Mouse (Mus musculus): ENCODE data around the gene Rasal2.

The Rasal2 gene

GRCm38 (mm10) chr1:157439973-157440641 lies 27.7 kb upstream of the Rasal2 start:
- DNase-seq (ENCODE audit: low spot score in 2 of 2), result no peak

- no peak for DNase-seq (ENCODE audit: low spot score in 2 of 2)
Measured at GRCm38 (mm10) chr1:157439101-157439500, 26.7 kb upstream of the Rasal2 start.

- no peak for DNase-seq (ENCODE audit: low spot score in 2 of 2)
Measured at GRCm38 (mm10) chr1:157438290-157438689, 25.9 kb upstream of the Rasal2 start.

GRCm38 (mm10) chr1:157435926-157436325 lies 23.5 kb upstream of the Rasal2 start:
- DNase-seq (ENCODE audit: low spot score in 2 of 2), result no peak

GRCm38 (mm10) chr1:157434404-157434803 lies 22.0 kb upstream of the Rasal2 start:
- no peak for DNase-seq (ENCODE audit: low spot score in 2 of 2)

GRCm38 (mm10) chr1:157433316-157433715 lies 20.9 kb upstream of the Rasal2 start:
- DNase-seq (ENCODE audit: low spot score in 2 of 2), result peak in 1 of 2 experiments; percentile 64

GRCm38 (mm10) chr1:157428366-157428765 lies 16.0 kb upstream of the Rasal2 start:
- DNase-seq (ENCODE audit: low spot score in 2 of 2), result no peak

GRCm38 (mm10) chr1:157427604-157428003 lies 15.2 kb upstream of the Rasal2 start:
- DNase-seq (ENCODE audit: low spot score in 2 of 2), result no peak

GRCm38 (mm10) chr1:157426933-157427332 lies 14.5 kb upstream of the Rasal2 start:
- no peak for DNase-seq (ENCODE audit: low spot score in 2 of 2)

- DNase-seq (ENCODE audit: low spot score in 2 of 2), result no peak
Measured at GRCm38 (mm10) chr1:157425741-157426427, 13.5 kb upstream of the Rasal2 start.

- no peak for DNase-seq (ENCODE audit: low spot score in 2 of 2)
Measured at GRCm38 (mm10) chr1:157417861-157418260, 5.5 kb upstream of the Rasal2 start.

- no peak for DNase-seq (ENCODE audit: low spot score in 2 of 2)
Measured at GRCm38 (mm10) chr1:157417414-157417813, 5.0 kb upstream of the Rasal2 start.

- no peak for DNase-seq (ENCODE audit: low spot score in 2 of 2)
Measured at GRCm38 (mm10) chr1:157416628-157417027, 4.2 kb upstream of the Rasal2 start.

GRCm38 (mm10) chr1:157415771-157416170 lies 3.4 kb upstream of the Rasal2 start:
- DNase-seq (ENCODE audit: low spot score in 2 of 2), result no peak

GRCm38 (mm10) chr1:157411711-157412380 lies 549 bp downstream of the Rasal2 start:
- DNase-seq (ENCODE audit: low spot score in 2 of 2), result peak; percentile 31 to 42

- no peak for DNase-seq (ENCODE audit: low spot score in 2 of 2)
Measured at GRCm38 (mm10) chr1:157411341-157411710, 1.1 kb downstream of the Rasal2 start.

GRCm38 (mm10) chr1:157410937-157411336 lies 1.5 kb downstream of the Rasal2 start:
- DNase-seq (ENCODE audit: low spot score in 2 of 2), result no peak

GRCm38 (mm10) chr1:157409648-157410047 lies 2.7 kb downstream of the Rasal2 start:
- no peak for DNase-seq (ENCODE audit: low spot score in 2 of 2)

- DNase-seq (ENCODE audit: low spot score in 2 of 2), result no peak
Measured at GRCm38 (mm10) chr1:157388027-157388426, 24.4 kb downstream of the Rasal2 start.

GRCm38 (mm10) chr1:157380694-157381093 lies 31.7 kb downstream of the Rasal2 start:
- DNase-seq (ENCODE audit: low spot score in 2 of 2), result no peak

- DNase-seq (ENCODE audit: low spot score in 2 of 2), result no peak
Measured at GRCm38 (mm10) chr1:157370397-157370796, 42.0 kb downstream of the Rasal2 start.

GRCm38 (mm10) chr1:157368316-157368715 lies 44.1 kb downstream of the Rasal2 start:
- DNase-seq (ENCODE audit: low spot score in 2 of 2), result no peak

- no peak for DNase-seq (ENCODE audit: low spot score in 2 of 2)
Measured at GRCm38 (mm10) chr1:157346661-157347060, 65.7 kb downstream of the Rasal2 start.

Data from right cerebral cortex, postnatal 36 days (tissue).